Mouse (Mus musculus) NIH3T3 (cell line): Measurements from ENCODE around the gene Gm9970.

Experiments
- DNase-seq: peaks from one replicate; pipeline ENCODE4 v3.0.0-alpha.2; 2012; ENCODE audit warnings: low read depth

Gene Gm9970

GRCm38 (mm10) chr5:31195671-31196070, 45.4 kb downstream of the Gm9970 start:
- DNase-seq = no peak

- DNase-seq = no peak
These were observed 46.2 kb downstream of the Gm9970 start for GRCm38 (mm10) chr5:31194486-31195485.

GRCm38 (mm10) chr5:31193631-31194281, 47.3 kb downstream of the Gm9970 start:
- DNase-seq = no peak

- peak; percentile 98 for DNase-seq
These were observed 47.9 kb downstream of the Gm9970 start, which contains the start of the genes Snx17 and Eif2b4 for GRCm38 (mm10) chr5:31192939-31193630. Gene Snx17, plus strand, starts transcription at chr5:31193227. Gene Eif2b4, minus strand, starts transcription at chr5:31193430.

- DNase-seq = no peak
These were observed 48.7 kb downstream of the Gm9970 start for GRCm38 (mm10) chr5:31192045-31192938.
